Mouse (Mus musculus) testis, postnatal 10 days (tissue): ENCODE data around the gene Cyp4f14.
A peak's percentile ranks its signal among the peaks of the same experiment; 100 is the strongest.

Source experiments
- DNase-seq: peaks from one replicate; pipeline ENCODE4 v3.0.0; 2021; ENCODE audit warnings: low spot score

The Cyp4f14 gene

DNA sequence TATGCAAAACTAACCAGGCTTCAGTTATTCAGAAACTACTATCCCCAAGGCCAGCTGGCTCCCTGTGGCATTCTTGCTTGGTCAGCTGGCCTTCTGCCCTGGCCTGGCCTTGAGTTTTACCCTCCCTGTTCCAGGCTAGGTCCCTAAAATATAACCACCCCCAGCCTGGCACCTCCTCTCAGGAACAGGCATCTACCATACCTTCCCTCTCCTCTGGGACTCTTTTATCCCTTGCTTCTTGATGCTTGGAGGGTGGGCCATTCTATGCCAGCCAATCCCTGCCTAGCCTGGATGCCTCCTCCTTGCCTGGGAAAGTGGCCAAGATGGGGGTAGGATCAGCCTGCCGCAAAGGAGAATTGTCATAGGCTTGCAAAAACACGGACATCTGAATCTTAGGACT is at the start of gene Cyp4f14:
Cyp4f14 (minus strand) TSS at position 212 of the 400 bp plus-strand sequence.
- peak; percentile 70 for DNase-seq

- peak; percentile 84 for DNase-seq
These were observed 48.6 kb upstream of the Cyp4f14 start, which contains the start of gene Zfp472 for GRCm38 (mm10) chr17:32965623-32966290. Gene Zfp472, plus strand, starts transcription at chr17:32965814.

DNA sequence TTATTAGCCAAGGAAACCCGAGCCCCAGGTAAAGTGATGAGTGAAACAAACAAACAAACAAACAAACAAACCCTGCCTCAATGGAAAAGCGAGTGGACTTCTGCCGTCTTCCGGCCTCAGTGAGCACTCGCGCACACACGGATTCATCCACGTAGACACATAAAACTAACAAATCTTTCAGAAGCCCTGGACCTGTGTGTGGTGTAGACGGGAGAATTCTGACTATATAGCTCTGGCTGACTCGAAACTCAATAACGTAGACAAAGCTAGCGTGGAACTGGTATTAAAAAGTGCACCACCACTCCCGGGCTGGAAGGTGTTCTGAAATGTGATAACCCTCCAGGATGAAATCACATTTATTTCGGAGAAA is 48.1 kb upstream of the Cyp4f14 start:
- DNase-seq = no peak

DNA sequence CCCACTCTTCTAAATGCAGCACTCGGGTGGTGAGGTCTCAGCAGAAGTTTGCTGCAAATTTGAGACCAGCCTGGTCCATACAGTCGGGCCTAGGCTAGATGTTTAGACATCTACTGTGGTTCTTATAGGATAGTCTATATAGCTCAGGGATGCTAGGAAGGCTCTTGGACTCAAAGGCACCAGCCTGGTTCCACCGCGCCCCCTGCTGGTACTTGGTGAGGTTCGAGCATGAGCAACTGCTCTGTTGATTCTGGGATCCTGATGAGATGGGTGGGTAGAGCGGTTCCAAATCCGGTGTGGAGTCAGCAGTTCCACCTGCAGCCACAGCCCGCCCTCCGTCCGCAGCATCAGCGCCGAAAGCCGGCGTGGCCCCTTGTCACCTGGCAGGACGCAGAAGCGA is 34.3 kb upstream of the Cyp4f14 start:
- peak; percentile 95 for DNase-seq

GRCm38 (mm10) chr17:32951006-32951405 is 33.9 kb upstream of the Cyp4f14 start:
- no peak for DNase-seq

GRCm38 (mm10) chr17:32950136-32950535 is 33.0 kb upstream of the Cyp4f14 start:
- no peak for DNase-seq

- DNase-seq = peak; percentile 100
These were observed 30.2 kb upstream of the Cyp4f14 start, which contains the start of gene Cyp4f13 for GRCm38 (mm10) chr17:32947215-32947914. Gene Cyp4f13, minus strand, starts transcription at chr17:32947402.

DNA sequence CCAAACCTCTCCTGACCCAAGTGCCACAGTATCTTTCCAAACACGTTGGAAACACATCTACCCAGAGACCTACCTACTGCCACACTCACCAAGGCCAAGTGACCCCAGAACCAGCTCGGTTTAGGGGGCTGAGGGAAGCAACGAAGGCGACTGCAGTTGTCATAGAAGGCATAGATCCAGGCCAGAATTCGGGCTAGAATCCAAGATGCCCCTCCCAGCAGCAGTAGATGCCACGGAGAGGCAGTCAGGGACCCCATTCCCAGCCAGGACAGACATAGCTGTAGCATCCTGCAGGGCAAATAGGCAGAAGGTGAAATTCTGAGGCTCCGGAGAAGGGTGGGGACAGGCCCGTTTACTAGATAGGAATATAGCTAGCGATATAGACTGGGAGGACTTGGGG is 29.6 kb upstream of the Cyp4f14 start:
- no peak for DNase-seq

GRCm38 (mm10) chr17:32944402-32945035 is 27.4 kb upstream of the Cyp4f14 start:
- no peak for DNase-seq

- DNase-seq = no peak
These were observed 26.5 kb upstream of the Cyp4f14 start for GRCm38 (mm10) chr17:32943661-32944060.

DNA sequence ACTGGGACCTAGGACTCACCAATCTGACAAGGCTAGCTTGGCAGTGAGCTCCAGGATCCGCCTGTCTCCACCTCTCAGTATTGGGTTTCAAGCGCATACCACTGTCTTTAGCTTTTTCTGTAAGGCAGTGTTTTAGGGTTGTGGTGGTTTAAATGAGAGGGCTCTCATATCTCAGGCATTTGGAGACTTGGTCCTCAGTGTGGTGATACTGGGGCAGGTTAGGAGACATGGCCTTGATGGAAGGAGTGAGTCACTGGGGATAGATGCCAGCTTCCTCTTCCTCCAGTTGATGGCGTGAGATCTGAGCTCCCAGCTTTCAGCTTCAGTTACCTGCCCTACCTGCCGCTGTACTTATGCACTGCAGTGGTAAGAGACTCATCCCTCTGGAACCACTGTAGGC is 22.7 kb upstream of the Cyp4f14 start:
- no peak for DNase-seq

DNA sequence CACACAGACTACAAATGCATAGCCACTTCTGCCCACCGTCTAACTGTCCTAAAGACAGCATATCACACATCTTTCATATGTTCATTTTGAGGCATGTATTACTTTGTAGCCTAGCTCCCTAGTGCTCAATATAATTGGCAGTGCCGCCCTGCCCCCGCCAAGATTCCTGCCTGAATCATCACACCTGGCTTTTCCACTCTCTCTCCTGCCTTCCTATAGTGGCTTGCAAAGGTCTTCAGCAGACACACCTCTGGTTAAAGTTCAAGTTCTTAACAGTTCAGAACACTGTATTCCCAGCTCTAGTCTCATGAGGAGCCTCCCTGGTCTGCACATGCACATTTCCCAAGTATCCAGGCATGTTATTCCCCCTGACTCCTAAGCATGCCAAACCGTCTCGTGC is 10.7 kb upstream of the Cyp4f14 start:
- no peak for DNase-seq

- peak; percentile 77 for DNase-seq
These were observed 7.6 kb upstream of the Cyp4f14 start for GRCm38 (mm10) chr17:32924658-32925312.

- no peak for DNase-seq
These were observed 6.5 kb upstream of the Cyp4f14 start for GRCm38 (mm10) chr17:32923681-32924080.

- DNase-seq = no peak
These were observed 2.0 kb upstream of the Cyp4f14 start for GRCm38 (mm10) chr17:32919123-32919522.

DNA sequence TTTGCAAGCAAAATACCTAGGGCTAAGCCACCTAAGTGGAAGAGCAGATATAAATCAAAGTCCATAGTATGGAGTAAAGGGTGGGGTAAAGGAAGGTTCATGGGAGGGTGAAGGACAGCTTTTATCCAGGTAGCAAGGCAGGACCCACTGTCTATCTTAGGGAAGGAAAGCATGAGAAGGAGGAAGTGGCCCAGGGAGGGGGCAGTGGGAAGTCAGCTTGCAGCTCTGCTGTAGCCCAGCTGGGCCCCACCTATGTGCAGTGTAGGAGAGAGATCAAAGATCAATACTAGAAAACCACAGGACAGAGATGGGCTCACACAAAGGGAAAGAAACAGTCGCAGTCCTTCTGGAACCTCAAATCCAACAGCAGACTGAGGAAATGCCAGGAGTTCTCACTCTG is 1.1 kb downstream of the Cyp4f14 start:
- no peak for DNase-seq

DNA sequence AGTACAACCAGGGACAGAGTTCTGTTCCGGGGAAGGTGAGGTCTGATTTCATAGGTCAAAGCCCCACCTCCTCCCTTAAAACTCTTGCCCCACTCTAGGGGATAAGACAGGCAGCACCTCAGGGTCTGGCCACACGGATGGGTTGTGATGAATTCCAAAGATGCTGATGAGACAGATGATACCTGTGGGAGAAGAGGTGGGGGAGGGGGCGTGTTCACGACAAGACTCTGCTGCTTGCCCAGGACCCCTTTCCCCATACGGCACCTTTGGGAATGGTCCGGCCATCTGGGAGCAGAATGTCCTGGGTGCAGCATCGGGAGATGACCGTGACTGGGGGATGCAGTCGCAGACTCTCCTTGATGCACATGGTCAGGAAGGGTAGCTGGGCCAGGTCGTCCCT is 11.0 kb downstream of the Cyp4f14 start:
- DNase-seq = no peak

GRCm38 (mm10) chr17:32905239-32905638 is 11.9 kb downstream of the Cyp4f14 start:
- peak; percentile 82 for DNase-seq

DNA sequence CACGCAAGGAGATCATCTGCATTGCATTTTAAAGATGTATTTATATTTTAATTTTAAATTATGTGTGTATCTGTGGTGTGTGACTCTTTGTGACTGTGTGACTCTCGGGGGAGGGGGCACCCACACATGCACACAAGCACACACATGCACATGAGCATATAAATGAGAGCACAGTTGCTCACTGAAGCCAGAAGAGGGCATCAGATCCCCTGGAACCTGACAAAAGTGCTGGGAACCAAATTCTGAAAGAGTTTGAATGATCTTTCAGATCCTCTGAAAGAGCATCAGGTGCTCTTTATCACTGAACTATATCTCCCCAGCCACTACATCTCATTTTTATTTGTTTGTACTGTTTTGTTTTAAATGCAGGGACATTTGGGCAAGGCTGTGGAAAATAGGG is 12.7 kb downstream of the Cyp4f14 start:
- no peak for DNase-seq

GRCm38 (mm10) chr17:32901751-32902525 is 15.2 kb downstream of the Cyp4f14 start:
- DNase-seq = no peak

DNA sequence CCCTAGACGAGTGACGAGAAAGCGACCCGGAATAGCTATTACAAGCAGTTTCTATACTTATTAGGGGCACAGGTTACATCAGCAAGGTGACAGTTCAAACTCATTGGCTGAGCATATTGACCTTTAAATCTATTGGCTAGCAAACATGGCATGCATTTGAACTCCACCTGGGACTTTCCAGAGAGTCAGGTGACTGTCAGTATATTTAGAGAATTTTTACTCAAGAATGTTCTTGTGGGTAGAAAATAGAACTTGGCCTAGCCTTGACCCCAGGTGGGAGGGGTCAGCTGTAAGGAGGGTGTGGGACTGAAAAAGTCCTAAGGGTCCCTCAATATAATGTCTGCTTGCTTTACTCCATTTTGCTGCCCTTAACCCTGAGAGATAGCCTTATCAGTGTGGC is 21.7 kb downstream of the Cyp4f14 start:
- no peak for DNase-seq

GRCm38 (mm10) chr17:32893901-32894300 is 23.2 kb downstream of the Cyp4f14 start:
- no peak for DNase-seq
